Comparison of ENCODE assay signal across 8 mouse cellular contexts in the genomic region with DNA sequence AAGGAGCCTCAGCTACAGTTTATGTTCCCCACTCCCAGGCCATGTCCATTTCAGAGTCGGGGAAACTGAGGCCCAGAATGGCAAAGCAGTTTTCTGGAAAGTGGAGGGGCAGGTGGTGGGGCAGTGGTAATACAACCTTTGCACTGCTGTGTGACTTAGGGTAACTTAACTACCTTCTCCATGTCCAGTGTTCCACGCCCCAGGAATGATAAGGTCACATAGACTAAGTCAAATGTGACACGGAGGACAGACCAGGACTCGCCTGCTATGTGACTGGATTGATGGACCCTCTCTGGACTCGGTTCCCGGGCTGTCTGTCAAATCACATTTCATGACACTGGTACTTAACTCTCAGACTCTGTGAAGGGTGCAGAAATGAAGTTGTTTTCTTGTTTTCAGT. TPM values are rescaled to one million over a fixed set of nuclear protein-coding genes. Genes with fewer than 3 reads are reported as not detected.
DNase-seq lines count a peak whose midpoint lies in the region; ATAC-seq lines count a peak whose summit lies in the region.

No protein-coding gene starts in this region.

- H3K4me1 ChIP-seq in kidney, embryonic 16.5 days (ENCODE audit: insufficient read depth, low read length): no peaks in the 10 kb centered on the region; the same call in 1 of the 2 replicates
- H3K4me1 ChIP-seq in hindbrain, embryonic 13.5 days (replicated peaks): peaks cover 13% of the 10 kb centered on the region
- H3K4me1 ChIP-seq in midbrain, embryonic 13.5 days (replicated peaks): 0 out of 2 replicates have a peak, but pooled peaks cover 11% of the 10 kb centered on the region

- no peak overlapping the region for H3K27ac ChIP-seq in kidney, embryonic 16.5 days (ENCODE audit: low read length)
- no peak overlapping the region for H3K27ac ChIP-seq in hindbrain, embryonic 13.5 days
- H3K27ac ChIP-seq in midbrain, embryonic 13.5 days: no peak overlapping the region

- WGBS in kidney, embryonic 16.5 days: 78% methylated on average over 6 of the region's 6 CpGs
- 86% methylated on average over 6 of the region's 6 CpGs for WGBS in hindbrain, embryonic 13.5 days
- WGBS in midbrain, embryonic 13.5 days: 85% methylated on average over 6 of the region's 6 CpGs

- no peaks in the 10 kb centered on the region for H3K27me3 ChIP-seq in kidney, embryonic 16.5 days (ENCODE audit: insufficient read depth, low read length)
- H3K27me3 ChIP-seq in hindbrain, embryonic 13.5 days: no peaks in the 10 kb centered on the region
- no peaks in the 10 kb centered on the region for H3K27me3 ChIP-seq in midbrain, embryonic 13.5 days

- peak overlapping the region; percentile 40 for H3K4me3 ChIP-seq in kidney, embryonic 16.5 days (ENCODE audit: low read length)
- H3K4me3 ChIP-seq in hindbrain, embryonic 13.5 days: no peak overlapping the region
- no peak overlapping the region for H3K4me3 ChIP-seq in midbrain, embryonic 13.5 days (replicated peaks)

- peak overlapping the region; percentile 50 for H3K4me2 ChIP-seq in kidney, embryonic 16.5 days (replicated peaks; ENCODE audit: low read depth, low read length)
- peak overlapping the region; percentile 56 for H3K4me2 ChIP-seq in hindbrain, embryonic 13.5 days
- H3K4me2 ChIP-seq in midbrain, embryonic 13.5 days (replicated peaks): peak overlapping the region; percentile 47

- no peak for ATAC-seq in kidney, embryonic 16.5 days (ENCODE audit: low FRiP score, low TSS enrichment)
- ATAC-seq in common myeloid progenitor, adult 5-6 weeks (replicated peaks; ENCODE audit: low read depth, poor library complexity, severe bottlenecking): peak; percentile 2; the same call in 1 of the 2 replicates
- ATAC-seq in hindbrain, embryonic 13.5 days (ENCODE audit: low FRiP score): no peak
- no peak for ATAC-seq in midbrain, embryonic 13.5 days

- H3K36me3 ChIP-seq in kidney, embryonic 16.5 days (ENCODE audit: insufficient read depth, low read length): no peaks in the 10 kb centered on the region
- H3K36me3 ChIP-seq in hindbrain, embryonic 13.5 days: no peaks in the 10 kb centered on the region
- H3K36me3 ChIP-seq in midbrain, embryonic 13.5 days: no peaks in the 10 kb centered on the region

- H3K9ac ChIP-seq in kidney, embryonic 16.5 days (replicated peaks; ENCODE audit: low read length): peak overlapping the region; percentile 61; the same call in 1 of the 2 replicates
- 0 out of 2 replicates have a peak overlapping the region, but pooled peaks have one; percentile 65 for H3K9ac ChIP-seq in hindbrain, embryonic 13.5 days
- H3K9ac ChIP-seq in midbrain, embryonic 13.5 days (replicated peaks): no peak overlapping the region

- no peak for DNase-seq in kidney, adult 8-10 months
- no peak for DNase-seq in urinary bladder, postnatal 14 days (ENCODE audit: low spot score)
- no peak for DNase-seq in adrenal gland, postnatal 4 days (ENCODE audit: low spot score in 2 of 2)
- DNase-seq in embryo, embryonic 10.5 days (ENCODE audit: low spot score): no peak

- H3K9me3 ChIP-seq in kidney, embryonic 16.5 days (ENCODE audit: low read length): no peaks in the 10 kb centered on the region
- no peaks in the 10 kb centered on the region for H3K9me3 ChIP-seq in hindbrain, embryonic 13.5 days
- no peaks in the 10 kb centered on the region for H3K9me3 ChIP-seq in midbrain, embryonic 13.5 days

RNA-seq across cellular contexts. Expression of a gene that starts 0.7 kb away (rescaled TPM):
- 0.32 and 0.44 TPM in 2 replicates for polyA plus RNA-seq in kidney, embryonic 16.5 days (2015; fragmentation: Nextera tagmentation; extraction: Ambion mirVana)
- 0.78 and 3.1 TPM in 2 replicates for total RNA-seq in common myeloid progenitor, adult 5-6 weeks (2017)
- 0.54 and 0.57 TPM in 2 replicates for polyA plus RNA-seq in hindbrain, embryonic 13.5 days (2015; fragmentation: Nextera tagmentation; extraction: Ambion mirVana)
- 0.20 and 0.31 TPM in 2 replicates for polyA plus RNA-seq in midbrain, embryonic 13.5 days (2015; fragmentation: Nextera tagmentation; extraction: Ambion mirVana)
- 1 to 10 TPM; 2.3 to 4.1 TPM for total RNA-seq in adrenal gland, postnatal 4 days (2021)

RNA-seq across cellular contexts. Expression of a gene that starts 17.7 kb away (rescaled TPM):
- not detected in 2 replicates for polyA plus RNA-seq in kidney, embryonic 16.5 days (2015; fragmentation: Nextera tagmentation; extraction: Ambion mirVana)
- total RNA-seq in common myeloid progenitor, adult 5-6 weeks (2017): not detected in 2 replicates
- 0.35 TPM in 1 of 2 replicates, not detected in the other for polyA plus RNA-seq in hindbrain, embryonic 13.5 days (2015; fragmentation: Nextera tagmentation; extraction: Ambion mirVana)
- polyA plus RNA-seq in midbrain, embryonic 13.5 days (2015; fragmentation: Nextera tagmentation; extraction: Ambion mirVana): 0.19 and 0.27 TPM in 2 replicates
- not detected for total RNA-seq in adrenal gland, postnatal 4 days (2021)

RNA-seq across cellular contexts. Expression of a gene that starts 34.1 kb away (rescaled TPM):
- polyA plus RNA-seq in kidney, embryonic 16.5 days (2015; fragmentation: Nextera tagmentation; extraction: Ambion mirVana): 0.21 TPM in 1 of 2 replicates, not detected in the other
- total RNA-seq in common myeloid progenitor, adult 5-6 weeks (2017): not detected in 2 replicates
- not detected in 2 replicates for polyA plus RNA-seq in hindbrain, embryonic 13.5 days (2015; fragmentation: Nextera tagmentation; extraction: Ambion mirVana)
- not detected in 2 replicates for polyA plus RNA-seq in midbrain, embryonic 13.5 days (2015; fragmentation: Nextera tagmentation; extraction: Ambion mirVana)
- not detected for total RNA-seq in adrenal gland, postnatal 4 days (2021)

RNA-seq across cellular contexts. Expression of a gene that starts 35.6 kb away (rescaled TPM):
- 0.09 and 0.11 TPM in 2 replicates for polyA plus RNA-seq in kidney, embryonic 16.5 days (2015; fragmentation: Nextera tagmentation; extraction: Ambion mirVana)
- 1.9 and 4.8 TPM in 2 replicates for total RNA-seq in common myeloid progenitor, adult 5-6 weeks (2017)
- polyA plus RNA-seq in hindbrain, embryonic 13.5 days (2015; fragmentation: Nextera tagmentation; extraction: Ambion mirVana): 0.65 and 0.69 TPM in 2 replicates
- 0.16 and 0.45 TPM in 2 replicates for polyA plus RNA-seq in midbrain, embryonic 13.5 days (2015; fragmentation: Nextera tagmentation; extraction: Ambion mirVana)
- under 1 TPM; 0.11 to 0.25 TPM for total RNA-seq in adrenal gland, postnatal 4 days (2021)

RNA-seq across cellular contexts. Expression of a gene that starts 48.2 kb away (rescaled TPM):
- not detected in 2 replicates for polyA plus RNA-seq in kidney, embryonic 16.5 days (2015; fragmentation: Nextera tagmentation; extraction: Ambion mirVana)
- total RNA-seq in common myeloid progenitor, adult 5-6 weeks (2017): not detected in 2 replicates
- polyA plus RNA-seq in hindbrain, embryonic 13.5 days (2015; fragmentation: Nextera tagmentation; extraction: Ambion mirVana): not detected in 2 replicates
- polyA plus RNA-seq in midbrain, embryonic 13.5 days (2015; fragmentation: Nextera tagmentation; extraction: Ambion mirVana): not detected in 2 replicates
- under 1 TPM in 1 of 2 experiments, not detected in 1; 0.20 TPM for total RNA-seq in adrenal gland, postnatal 4 days (2021)
